Mouse (Mus musculus): ENCODE measurements at regions not wholly inside any gene's neighbourhood (a gene's known extent, or its start where the extent isn't known, plus 50 kb on each side); places are given as distances from the start of the nearest gene placed in this dataset.

- no peak for TF ChIP-seq GATA1 (IDR thresholded peaks at IDR 0.05; ENCODE audit: borderline replicate concordance, low read length)
- TF ChIP-seq FLI1 (IDR thresholded peaks at IDR 0.05; ENCODE audit: low read length): no peak
These were observed 57.1 kb upstream of the Tut7 start for GRCm38 (mm10) chr13:59880055-59880454.
